Mouse (Mus musculus) left cerebral cortex, postnatal 14 days (tissue): ENCODE measurements around the gene Cylc1. TPM values are rescaled to one million over a fixed set of nuclear protein-coding genes. Genes with fewer than 3 reads are reported as not detected.

Experiments
- DNase-seq, 2 experiments: peaks; one replicate each; pipeline ENCODE4 v3.0.0; 2021 to 2022; ENCODE audit warnings: low spot score in 2 of 2, mixed read lengths in 1 of 2
- intact Hi-C: fragments of 180-260 bp; cut with DNase I; formaldehyde crosslinking; loops from one replicate; pipeline ENCODE4 v1.15.1; 2025
- long read RNA-seq, 2 experiments: library from polyadenylated mRNA; stranded (forward); transcript quantifications; one replicate each; pipeline ENCODE4 v2.0.0; 2021
- total RNA-seq, 2 experiments: library from RNA; stranded (reverse); gene quantifications; 2 replicates each; pipeline ENCODE4 v1.2.3; 2021

The Cylc1 gene
- not detected for total RNA-seq
- long read RNA-seq, experiment 1 = 0 reads
- long read RNA-seq, experiment 2 = 0 reads

- no peak for DNase-seq
- intact Hi-C loops = no loop called here
Measured at GRCm38 (mm10) chrX:111110118-111110517, at the start of gene Cylc1. Cylc1 (plus strand) TSS chrX:111110418.

- no peak for DNase-seq
- intact Hi-C loops = no loop called here
Measured at GRCm38 (mm10) chrX:111078680-111079079, 31.5 kb upstream of the Cylc1 start.

GRCm38 (mm10) chrX:111168040-111168439, 57.8 kb downstream of the Cylc1 start, which contains the start of gene Gm10112:
Gm10112 (plus strand) TSS chrX:111168340.
- DNase-seq = no peak
- intact Hi-C loops = no loop called here

Other genes with a start within 250 kb of the Cylc1 start
- gene Gm10112, start 57.9 kb downstream of the Cylc1 start, total RNA-seq = not detected